Mouse (Mus musculus) right cerebral cortex, postnatal 10 days (tissue): ENCODE results near the gene Gm45208.
"Not testable (repeated sequence)": the region's sequence is repeated elsewhere in the genome, so short reads cannot be mapped to it uniquely, and the experiment has no call there.

ENCODE experiments used
- DNase-seq, 2 experiments: peaks; one replicate each; pipeline ENCODE4 v3.0.0; 2021; ENCODE audit warnings: low spot score in 2 of 2

Gm45208 gene

DNA sequence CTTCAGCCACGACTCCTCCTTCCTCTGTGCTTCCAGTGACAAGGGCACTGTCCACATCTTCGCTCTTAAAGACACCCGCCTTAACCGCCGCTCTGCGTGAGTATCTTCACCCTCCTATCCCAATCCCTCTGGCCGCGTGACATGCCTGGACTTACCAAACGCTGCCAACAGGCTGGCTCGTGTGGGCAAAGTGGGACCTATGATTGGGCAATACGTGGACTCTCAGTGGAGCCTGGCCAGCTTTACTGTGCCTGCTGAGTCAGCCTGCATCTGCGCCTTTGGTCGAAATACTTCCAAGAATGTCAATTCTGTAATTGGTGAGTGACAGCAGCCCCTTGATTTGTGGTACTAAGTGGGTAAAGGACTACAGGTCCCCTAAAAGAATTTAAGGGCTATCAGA lies 5.1 kb downstream of the Gm45208 start:
- no peak for DNase-seq

GRCm38 (mm10) chrX:7728215-7728921 lies 6.3 kb downstream of the Gm45208 start, which contains the start of gene Praf2:
Gene Praf2, plus strand, starts transcription at chrX:7728439.
- DNase-seq = peak; percentile 84 to 91

GRCm38 (mm10) chrX:7728922-7729265 lies 6.8 kb downstream of the Gm45208 start:
- DNase-seq = no peak

DNA sequence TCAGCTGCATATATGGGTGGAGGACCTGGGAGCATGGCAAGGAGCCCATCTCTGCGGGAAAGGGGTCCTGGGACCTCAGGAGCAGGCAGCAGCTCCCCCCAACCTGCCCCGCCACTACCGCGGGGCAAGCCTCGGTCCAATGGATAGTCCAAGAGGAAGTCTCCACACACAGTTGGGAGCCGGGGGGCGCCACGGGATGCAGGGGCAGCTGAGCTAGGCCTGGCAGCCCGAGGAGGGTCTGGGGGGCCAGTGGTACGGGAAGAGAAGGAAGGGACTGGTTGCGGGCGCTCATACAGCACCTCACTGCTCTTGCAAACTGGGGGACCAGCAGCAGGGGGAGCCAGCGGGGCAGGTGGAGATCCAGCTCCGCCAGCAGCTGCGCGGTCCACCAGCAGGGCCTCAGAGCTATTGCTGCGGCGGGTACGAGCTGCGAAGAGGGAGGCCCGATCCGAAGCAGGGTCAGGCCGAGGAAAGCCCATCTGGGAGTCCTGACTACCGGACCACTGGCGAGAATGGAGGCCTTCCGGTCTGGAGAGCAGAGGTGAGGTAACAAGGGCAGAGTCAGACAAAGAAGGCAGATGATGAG lies 11.6 kb downstream of the Gm45208 start:
- peak in 1 of 2 experiments; percentile 68 for DNase-seq

GRCm38 (mm10) chrX:7739336-7740081 lies 17.5 kb downstream of the Gm45208 start:
- no peak for DNase-seq

- no peak for DNase-seq
Observed at GRCm38 (mm10) chrX:7740082-7740819, 18.2 kb downstream of the Gm45208 start.

GRCm38 (mm10) chrX:7741103-7741502 lies 19.1 kb downstream of the Gm45208 start:
- no peak for DNase-seq

DNA sequence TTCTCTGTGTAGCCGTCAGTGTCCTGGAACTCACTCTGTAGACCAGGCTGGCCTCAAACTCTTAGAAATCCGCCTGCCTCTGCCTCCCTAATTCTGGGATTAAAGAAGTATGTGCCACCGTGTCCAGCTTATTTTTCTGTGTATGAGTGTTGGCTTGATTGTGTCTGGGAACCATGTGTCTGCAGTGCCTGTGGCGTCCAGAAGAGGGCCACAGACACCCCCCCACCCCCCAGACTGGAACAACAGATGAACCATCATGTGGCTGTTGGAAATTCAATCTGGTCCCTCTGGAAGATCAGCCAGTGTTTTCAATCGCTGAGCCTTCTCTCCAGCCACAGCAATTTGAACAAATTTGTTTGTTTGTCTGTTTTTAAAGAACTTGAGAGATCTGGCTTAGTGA lies 21.4 kb downstream of the Gm45208 start:
- DNase-seq = no peak

DNA sequence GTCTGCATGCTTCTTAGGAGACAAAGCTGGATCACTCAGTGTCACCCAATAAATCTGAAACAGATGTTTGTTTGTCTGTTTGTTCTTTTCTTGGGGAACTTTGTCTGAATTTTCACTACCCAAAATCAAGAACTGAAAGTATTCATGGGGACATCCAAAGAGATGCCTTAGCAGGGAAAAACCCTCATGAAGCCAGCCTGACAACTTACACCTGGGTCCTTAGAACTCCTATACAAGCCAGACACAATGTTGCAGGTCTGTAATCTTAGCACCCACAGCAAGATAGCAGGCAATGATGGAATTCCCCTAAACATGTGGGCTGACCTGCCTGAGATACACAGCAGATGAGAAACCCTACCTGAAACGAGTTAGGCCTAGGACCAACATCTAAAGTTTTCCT lies 22.9 kb downstream of the Gm45208 start:
- no peak for DNase-seq

DNA sequence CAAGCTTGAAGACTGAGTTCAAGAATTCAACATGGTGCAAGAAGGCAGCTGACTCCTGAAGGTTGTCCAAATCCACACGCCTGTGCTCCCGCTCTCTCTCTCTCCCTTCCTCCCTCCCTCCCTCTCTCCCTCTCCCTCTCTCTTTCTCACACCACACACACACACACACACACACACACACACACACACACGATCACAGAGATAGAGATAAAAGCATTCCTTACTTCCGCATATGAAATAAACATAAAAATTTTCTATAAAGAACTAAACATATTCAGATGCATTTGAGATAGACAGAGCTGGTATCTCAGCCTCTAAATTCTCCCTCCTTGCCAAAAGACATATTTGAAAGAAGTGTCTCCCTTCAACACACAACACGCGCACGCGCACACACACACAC lies 23.4 kb downstream of the Gm45208 start:
- DNase-seq = no peak

DNA sequence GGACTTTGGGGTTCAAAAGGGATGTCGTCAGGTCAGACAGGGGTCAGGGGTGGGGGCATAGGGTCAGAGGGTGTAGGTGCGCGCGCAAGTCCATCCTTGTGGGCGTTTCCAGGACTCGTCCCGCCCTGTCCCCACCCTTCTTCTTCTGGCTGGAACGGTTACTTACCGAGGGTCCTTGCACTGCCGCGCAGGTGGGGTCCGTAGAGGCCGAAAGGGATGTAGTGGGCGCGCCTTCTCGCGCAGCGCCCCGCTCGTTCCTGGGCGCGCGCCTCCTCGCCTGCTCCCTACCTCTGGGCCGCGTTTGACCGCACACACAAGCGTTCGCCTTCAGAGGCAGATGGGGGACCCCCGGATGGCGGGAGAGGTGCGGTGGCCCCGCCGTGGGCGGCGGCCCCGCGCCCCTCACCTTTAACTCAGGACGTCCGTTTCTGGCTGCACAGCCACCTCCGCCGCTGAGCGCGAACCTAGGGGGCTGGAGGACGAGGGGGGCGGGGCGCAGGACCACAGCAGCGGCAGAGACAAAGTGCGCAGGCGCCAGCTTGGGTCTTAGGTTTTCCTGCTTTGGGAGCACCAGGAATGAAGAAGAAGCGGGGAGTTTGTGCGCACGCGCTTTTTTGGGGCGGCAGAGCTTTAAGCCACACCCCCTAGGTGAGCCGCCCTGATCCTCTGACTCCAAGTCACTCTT lies 28.5 kb downstream of the Gm45208 start, which contains the start of gene Ccdc120:
Gene Ccdc120, minus strand, starts transcription at position 474 of the 685 bp plus-strand sequence.
- peak; percentile 86 to 87 for DNase-seq

DNA sequence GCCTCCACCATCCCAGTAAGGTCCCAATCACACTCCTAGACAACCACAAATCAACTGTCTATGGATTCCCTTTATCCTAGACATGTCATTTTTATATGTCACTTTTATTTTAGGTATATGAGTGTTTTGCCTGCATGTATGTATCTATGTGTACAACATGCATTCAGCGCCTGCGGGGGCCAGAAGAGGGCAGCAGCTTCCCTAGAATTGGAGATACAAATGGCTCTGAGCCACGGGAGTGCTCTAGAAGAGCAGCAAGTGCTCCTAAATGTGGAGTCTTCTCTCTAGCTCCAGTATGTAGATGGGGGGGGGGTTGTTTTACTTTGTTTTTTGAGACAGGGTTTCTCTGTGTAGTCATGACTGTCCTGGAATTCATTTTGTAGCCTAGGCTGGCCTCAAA lies 31.6 kb downstream of the Gm45208 start:
- not testable (repeated sequence) for DNase-seq

GRCm38 (mm10) chrX:7762137-7762920 lies 40.3 kb downstream of the Gm45208 start, which contains the start of gene Tfe3:
Gene Tfe3, plus strand, starts transcription at chrX:7762560.
- DNase-seq = peak; percentile 95 to 96

- peak in 1 of 2 experiments; percentile 29 for DNase-seq
Observed at GRCm38 (mm10) chrX:7762921-7763197, 40.8 kb downstream of the Gm45208 start.

DNA sequence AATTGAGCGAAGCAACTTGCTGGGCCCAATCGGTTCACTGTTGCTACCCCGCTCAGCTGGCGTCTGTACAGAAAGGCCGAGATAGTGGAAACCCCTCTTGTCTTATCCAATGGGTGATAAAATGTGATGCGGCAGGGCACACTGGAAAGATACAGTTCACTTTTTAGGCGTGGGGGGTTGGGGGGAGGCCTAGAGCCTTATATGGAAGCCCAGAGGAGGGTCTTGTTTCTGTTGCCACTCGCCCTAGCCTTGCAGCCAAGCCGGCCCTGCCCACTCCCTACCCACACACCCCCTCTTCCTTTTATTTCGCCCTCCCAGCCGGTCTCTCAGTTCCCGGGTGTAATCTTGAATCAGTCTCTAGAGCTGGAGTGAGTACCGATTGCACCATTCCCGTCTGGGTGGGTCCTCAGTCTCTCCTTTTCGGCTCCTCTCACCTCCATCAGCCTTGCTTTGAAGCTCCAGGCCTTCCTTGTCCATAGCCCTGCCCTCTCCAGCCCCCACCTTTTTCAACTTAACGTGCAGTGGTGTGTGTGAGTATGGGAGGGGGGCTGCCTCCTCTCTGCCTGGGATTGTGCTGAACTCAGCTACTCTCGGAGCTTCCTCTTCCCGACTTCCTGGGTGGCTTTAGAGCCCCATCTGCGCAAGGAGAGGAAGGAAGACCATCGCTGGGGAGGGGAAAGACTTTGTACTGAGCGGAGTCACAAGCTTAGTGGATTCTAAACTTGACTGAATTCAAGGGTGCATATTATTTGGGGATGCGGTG lies 41.8 kb downstream of the Gm45208 start:
- DNase-seq = peak; percentile 38 to 47

- no peak for DNase-seq
Observed at GRCm38 (mm10) chrX:7764657-7765280, 42.7 kb downstream of the Gm45208 start.

- no peak for DNase-seq
Observed at GRCm38 (mm10) chrX:7765281-7765670, 43.2 kb downstream of the Gm45208 start.

DNA sequence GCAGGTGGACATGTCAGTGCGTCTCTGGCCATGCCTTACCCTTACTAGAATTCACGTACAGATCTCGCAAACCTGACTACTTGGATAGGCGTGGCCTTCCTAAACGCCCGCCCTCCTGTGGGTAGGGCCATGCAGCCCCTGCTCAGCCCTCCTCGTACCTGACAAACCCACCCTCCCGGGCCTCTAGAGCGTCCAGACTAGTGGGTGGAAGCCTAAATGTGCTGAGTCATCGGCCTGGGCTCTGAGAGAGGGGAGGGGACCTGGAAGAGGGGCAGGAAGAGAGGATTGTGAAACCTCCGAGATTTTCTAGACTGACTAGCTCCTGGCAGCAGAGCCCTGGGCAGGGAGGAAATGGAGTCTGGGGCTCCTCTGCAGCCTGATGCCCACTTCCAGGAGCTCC lies 43.7 kb downstream of the Gm45208 start:
- peak; percentile 40 to 47 for DNase-seq

DNA sequence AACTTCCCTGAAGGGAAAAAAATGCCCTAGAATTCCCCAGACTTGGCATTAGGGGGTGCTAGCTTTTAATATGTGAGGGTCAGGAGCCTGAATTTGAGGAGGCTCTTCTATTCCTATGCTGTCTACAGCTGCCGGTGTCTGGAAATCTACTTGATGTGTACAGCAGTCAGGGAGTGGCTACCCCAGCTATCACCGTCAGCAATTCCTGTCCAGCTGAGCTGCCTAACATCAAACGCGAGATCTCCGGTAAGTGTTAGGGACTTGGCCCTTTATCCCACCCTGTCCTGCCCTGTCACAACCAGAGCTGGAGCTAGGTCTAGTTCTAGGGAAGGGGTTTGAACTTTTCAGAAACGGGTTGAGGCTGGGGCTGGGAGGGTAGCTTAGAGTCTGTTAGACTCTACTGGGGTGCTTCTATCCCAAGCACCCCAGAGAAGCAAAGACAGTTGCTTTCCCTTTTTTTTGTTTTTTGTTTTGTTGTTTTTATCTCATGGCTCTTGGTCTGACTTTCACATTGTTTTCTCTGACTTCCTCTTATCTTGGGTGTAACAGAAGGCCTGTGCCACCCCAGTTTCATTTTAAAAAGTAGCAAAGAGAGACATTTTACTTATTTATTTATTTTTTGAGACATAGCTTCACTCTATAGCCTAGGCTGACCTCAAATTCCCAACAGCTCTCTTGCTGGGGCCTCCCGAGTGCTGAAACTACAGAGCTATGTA lies 47.4 kb downstream of the Gm45208 start:
- DNase-seq = no peak
